Mouse (Mus musculus) testis, adult 10 weeks (tissue): ENCODE measurements around the gene Mpo. TPM values are rescaled to one million over a fixed set of nuclear protein-coding genes. Genes with fewer than 3 reads are reported as not detected.

Source experiments
- polyA plus RNA-seq: library from polyadenylated mRNA; stranded (reverse); fragments of 350-450 nt; fragmentation: Illumina TruSeq; extraction: RNeasy Lipid Tissue Mini Kit (QIAGEN cat#74804); gene quantifications from one replicate; pipeline ENCODE4 v1.2.3, GENCODE M21; 2014; ENCODE audit warnings: low read depth, low replicate concordance

The Mpo gene
- polyA plus RNA-seq, result 0.52 TPM

DNA sequence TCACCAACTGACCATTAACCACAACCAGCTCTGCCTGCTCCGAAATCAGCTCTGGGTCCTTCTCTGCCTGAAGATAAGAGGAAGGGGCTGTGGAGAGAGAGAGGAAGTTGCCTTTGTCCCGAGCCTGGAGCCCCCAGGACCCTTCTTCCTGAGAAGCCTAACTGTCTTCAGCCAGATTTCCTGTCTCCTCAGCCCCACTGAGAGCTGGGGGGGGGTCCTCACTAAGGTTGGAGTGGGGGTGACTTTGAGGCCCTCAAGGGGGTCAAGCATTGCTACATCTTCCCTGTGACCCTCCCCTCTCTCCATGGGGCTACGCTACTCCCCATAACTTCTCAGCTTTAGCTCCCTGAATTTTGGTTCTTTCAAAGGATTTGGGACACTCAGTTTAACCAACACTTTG, at the start of gene Mpo:
Gene Mpo (plus strand): TSS at position 122 of the 400 bp plus-strand sequence.

DNA sequence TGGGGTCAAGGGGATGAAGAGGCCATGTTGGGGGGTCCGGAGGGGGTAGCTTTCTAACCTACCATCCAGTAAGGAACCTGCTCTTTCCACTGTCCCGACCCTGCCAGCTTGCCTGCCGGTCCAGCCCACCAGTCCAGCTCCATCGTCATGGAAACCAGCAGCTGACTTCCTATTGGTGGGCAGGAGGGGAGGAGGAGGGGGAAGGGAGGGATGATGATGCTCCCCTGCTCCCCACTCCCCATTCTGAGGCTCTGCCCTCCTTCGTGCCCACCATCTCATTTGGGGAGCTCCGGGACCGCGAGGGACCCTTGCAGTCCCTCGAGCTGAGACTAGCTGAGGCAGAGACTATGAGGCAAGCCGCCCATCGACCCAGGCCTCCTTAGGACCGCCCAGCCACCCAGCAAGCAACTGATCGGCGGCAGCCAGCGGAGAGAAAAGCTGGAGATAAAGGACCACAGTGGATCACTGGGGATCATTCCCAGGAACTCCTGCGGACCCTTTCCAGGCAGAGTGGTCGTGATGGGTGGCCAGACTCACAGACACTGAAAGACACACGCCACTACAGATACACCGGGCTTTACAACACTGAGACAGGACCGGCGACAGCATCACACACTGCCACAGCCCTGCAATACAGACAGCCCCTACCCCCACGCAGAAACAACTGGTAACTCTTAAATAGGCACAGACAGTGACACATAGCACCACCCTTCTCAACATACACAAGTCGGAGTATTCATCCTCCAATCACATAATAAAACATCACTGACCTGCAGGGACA, 32.9 kb upstream of the Mpo start, which contains the start of gene Tspoap1:
Gene Tspoap1 (plus strand): TSS at position 241 of the 781 bp plus-strand sequence.

DNA sequence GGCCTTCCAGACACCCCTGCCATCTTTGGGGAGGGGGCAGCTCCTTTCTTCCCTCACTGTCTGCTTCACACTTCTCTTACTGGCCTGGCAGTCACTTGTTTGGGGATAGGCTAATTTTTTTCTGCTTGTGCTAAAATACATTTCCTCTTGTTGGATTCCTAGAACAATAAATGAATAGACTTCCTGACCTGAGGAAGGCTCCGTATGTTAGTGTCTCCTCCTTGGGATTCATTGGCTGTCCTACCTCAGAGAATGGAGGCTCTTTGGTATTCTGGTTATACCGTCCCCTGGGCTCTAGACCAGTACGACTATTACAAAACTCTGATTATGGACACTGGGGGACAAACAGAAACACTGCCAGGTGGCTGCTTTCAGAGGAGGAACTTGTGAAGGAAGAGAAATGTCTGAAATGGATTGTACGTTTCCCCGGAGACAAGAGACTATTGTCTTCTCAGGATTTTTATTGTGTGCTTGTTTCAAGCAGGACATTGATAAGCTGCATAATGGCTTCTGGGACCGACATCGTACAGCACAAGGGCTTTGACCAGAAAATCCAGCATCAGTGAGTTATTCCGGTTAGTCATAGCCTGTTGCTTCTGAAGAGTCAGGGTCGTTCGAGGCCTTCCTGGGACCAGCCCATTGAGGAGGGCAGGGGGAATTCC, 35.0 kb downstream of the Mpo start, which contains the start of gene Lpo:
Gene Lpo (minus strand): TSS at position 51 of the 662 bp plus-strand sequence.

DNA sequence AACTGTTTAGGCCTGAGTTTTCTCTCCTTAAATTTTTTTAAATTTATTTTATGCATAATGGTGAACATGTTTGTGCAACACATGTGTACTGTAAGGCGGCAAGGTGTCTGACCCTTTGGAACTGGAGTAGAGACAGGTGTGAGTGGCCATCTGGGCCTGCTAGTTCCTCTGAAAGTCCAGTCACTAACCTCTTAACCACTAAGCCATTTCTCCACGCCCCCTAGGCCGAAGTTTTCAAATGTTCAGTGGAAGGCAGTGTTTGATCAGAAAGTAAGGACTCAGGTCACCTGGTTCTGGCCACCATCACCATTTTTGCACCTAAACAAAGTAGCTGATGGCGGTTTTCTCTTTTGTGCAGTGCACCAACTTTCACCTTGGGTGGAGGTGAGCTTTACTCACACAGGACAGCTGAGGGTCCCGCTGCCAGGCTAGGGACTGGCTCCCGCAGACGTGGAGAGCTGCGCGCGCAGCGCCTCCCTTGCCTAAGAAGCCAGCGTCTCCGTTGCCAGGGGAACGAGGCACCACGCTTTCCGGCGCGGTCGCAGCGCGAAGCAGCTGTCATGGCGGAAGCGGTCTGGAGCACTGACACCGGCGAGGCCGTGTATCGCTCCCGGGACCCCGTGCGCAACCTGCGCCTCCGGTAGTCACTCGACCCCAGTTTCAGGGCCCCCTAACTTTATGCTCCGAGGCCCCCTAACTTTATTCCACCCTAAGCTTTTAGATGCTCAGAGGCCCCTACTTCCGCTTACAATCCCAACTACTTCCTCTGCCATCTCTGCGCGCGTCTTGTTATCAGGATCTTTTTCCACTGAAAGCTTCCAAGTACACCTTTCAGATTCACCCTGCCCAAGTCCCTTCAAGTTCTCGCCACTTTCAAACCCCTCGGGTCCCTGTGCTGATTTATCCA, 59.6 kb downstream of the Mpo start, which contains the start of gene Mks1:
Gene Mks1 (plus strand): TSS at position 526 of the 907 bp plus-strand sequence.

Other genes starting within 250 kb of the Mpo start
- gene Gm11492, start 226.9 kb upstream of the Mpo start, polyA plus RNA-seq, result 62.7 TPM
- gene Sept4, start 224.7 kb upstream of the Mpo start, polyA plus RNA-seq, result 50.3 TPM
- gene Mtmr4, start 201.4 kb upstream of the Mpo start, polyA plus RNA-seq, result 19.1 TPM
- gene Hsf5, start 176.4 kb upstream of the Mpo start, polyA plus RNA-seq, result 151 TPM
- 0.48 TPM for gene Rnf43, start 130.9 kb upstream of the Mpo start, polyA plus RNA-seq
- 12.7 TPM for gene Supt4a, start 56.0 kb upstream of the Mpo start, polyA plus RNA-seq
- gene Tspoap1, start 33.0 kb upstream of the Mpo start, polyA plus RNA-seq, result 1.7 TPM
- gene Lpo, start 34.7 kb downstream of the Mpo start, polyA plus RNA-seq, result not detected
- gene Mks1, start 59.6 kb downstream of the Mpo start, polyA plus RNA-seq, result 4.4 TPM
- gene Epx, start 82.0 kb downstream of the Mpo start, polyA plus RNA-seq, result not detected
- not detected for gene Olfr462, start 98.7 kb downstream of the Mpo start, polyA plus RNA-seq
- not detected for gene Olfr463, start 103.8 kb downstream of the Mpo start, polyA plus RNA-seq
- not detected for gene Olfr464, start 127.4 kb downstream of the Mpo start, polyA plus RNA-seq
- 97.5 TPM for gene Dynll2, start 194.0 kb downstream of the Mpo start, polyA plus RNA-seq